Mouse (Mus musculus): ENCODE measurements around the gene Ppfia4. TPM values are rescaled to one million over a fixed set of nuclear protein-coding genes. Genes with fewer than 3 reads are reported as not detected.

Ppfia4 gene
- polyA plus RNA-seq, 2 experiments = 1.1 to 1.2 TPM

GRCm38 (mm10) chr1:134334111-134334827 lies 1.5 kb upstream of the Ppfia4 start:
- Histone ChIP-seq H3K27me3 (ENCODE audit: control insufficient read depth, insufficient read depth, low read length) (no peaks in the 10 kb centered on the region), H3K36me3 (replicated peaks; ENCODE audit: control insufficient read depth, insufficient read depth, low read depth) (no peaks in the 10 kb centered on the region), H3K4me3 (ENCODE audit: insufficient read depth in 1 of 2, low read depth in 2 of 2, low read length in 2 of 2) (no peak overlapping the region), H3K4me2 (ENCODE audit: low read depth) (no peak overlapping the region), H3K27ac (no peak overlapping the region), H3K9ac (replicated peaks) (no peak overlapping the region), H3K9me3 (ENCODE audit: control insufficient read depth, low read length) (no peaks in the 10 kb centered on the region), H3K4me1 (replicated peaks; ENCODE audit: control insufficient read depth in 2 of 2, insufficient read depth in 2 of 2, low read length in 1 of 2) (peaks cover 0 to 7% of the 10 kb centered on the region in 2 experiments; a peak in 1 of 4 replicates)
- no peak for TF ChIP-seq CTCF (IDR thresholded peaks at IDR 0.05; ENCODE audit: low read depth)
- no peak for TF ChIP-seq EP300 (IDR thresholded peaks at IDR 0.05; ENCODE audit: low read depth)
- WGBS (ENCODE audit: insufficient replicate concordance) = 38% methylated on average over 7 of the region's 7 CpGs
- DNase-seq (ENCODE audit: low read depth in 3 of 3, low spot score in 3 of 3) (no peak), ATAC-seq (ENCODE audit: insufficient read depth) (no peak)

- WGBS (ENCODE audit: insufficient replicate concordance) = 67% methylated on average over 10 of the region's 10 CpGs
- Histone ChIP-seq H3K36me3 (replicated peaks; ENCODE audit: control insufficient read depth, insufficient read depth, low read depth) (no peaks in the 10 kb centered on the region), H3K4me1 (replicated peaks; ENCODE audit: control insufficient read depth in 2 of 2, insufficient read depth in 2 of 2, low read length in 1 of 2) (peaks cover 0 to 7% of the 10 kb centered on the region in 2 experiments; a peak in 1 of 4 replicates), H3K4me2 (ENCODE audit: low read depth) (no peak overlapping the region), H3K27ac (no peak overlapping the region), H3K9ac (replicated peaks) (no peak overlapping the region), H3K27me3 (ENCODE audit: control insufficient read depth, insufficient read depth, low read length) (no peaks in the 10 kb centered on the region), H3K9me3 (ENCODE audit: control insufficient read depth, low read length) (no peaks in the 10 kb centered on the region), H3K4me3 (ENCODE audit: insufficient read depth in 1 of 2, low read depth in 2 of 2, low read length in 2 of 2) (no peak overlapping the region)
- ATAC-seq (ENCODE audit: insufficient read depth) = no peak
- no peak for DNase-seq (ENCODE audit: low read depth in 3 of 3, low spot score in 3 of 3)
- TF ChIP-seq EP300 (IDR thresholded peaks at IDR 0.05; ENCODE audit: low read depth) (no peak), CTCF (IDR thresholded peaks at IDR 0.05; ENCODE audit: low read depth) (no peak)
Observed at GRCm38 (mm10) chr1:134333371-134334110, 813 bp upstream of the Ppfia4 start.

GRCm38 (mm10) chr1:134331879-134332635 lies 671 bp downstream of the Ppfia4 start:
- DNase-seq (ENCODE audit: low read depth in 3 of 3, low spot score in 3 of 3) = peak; percentile 33 to 43 (median 37)
- Histone ChIP-seq H3K9me3 (ENCODE audit: control insufficient read depth, low read length) (no peaks in the 10 kb centered on the region), H3K4me3 (ENCODE audit: insufficient read depth in 1 of 2, low read depth in 2 of 2, low read length in 2 of 2) (no peak overlapping the region), H3K27me3 (ENCODE audit: control insufficient read depth, insufficient read depth, low read length) (no peaks in the 10 kb centered on the region), H3K36me3 (replicated peaks; ENCODE audit: control insufficient read depth, insufficient read depth, low read depth) (no peaks in the 10 kb centered on the region), H3K27ac (no peak overlapping the region), H3K4me2 (ENCODE audit: low read depth) (no peak overlapping the region), H3K9ac (replicated peaks) (no peak overlapping the region), H3K4me1 (replicated peaks; ENCODE audit: control insufficient read depth in 2 of 2, insufficient read depth in 2 of 2, low read length in 1 of 2) (peaks cover 0 to 7% of the 10 kb centered on the region in 2 experiments; a peak in 1 of 4 replicates)
- WGBS (ENCODE audit: insufficient replicate concordance) = 40% methylated on average over 20 of the region's 20 CpGs
- TF ChIP-seq EP300 (IDR thresholded peaks at IDR 0.05; ENCODE audit: low read depth) (no peak), CTCF (IDR thresholded peaks at IDR 0.05; ENCODE audit: low read depth) (peak; percentile 92)
- no peak for ATAC-seq (ENCODE audit: insufficient read depth)

GRCm38 (mm10) chr1:134326841-134327346 lies 5.8 kb downstream of the Ppfia4 start:
- Histone ChIP-seq H3K4me2 (ENCODE audit: low read depth) (no peak overlapping the region), H3K9ac (replicated peaks) (no peak overlapping the region), H3K4me3 (ENCODE audit: insufficient read depth in 1 of 2, low read depth in 2 of 2, low read length in 2 of 2) (no peak overlapping the region), H3K36me3 (replicated peaks; ENCODE audit: control insufficient read depth, insufficient read depth, low read depth) (no peaks in the 10 kb centered on the region), H3K4me1 (replicated peaks; ENCODE audit: control insufficient read depth in 2 of 2, insufficient read depth in 2 of 2, low read length in 1 of 2) (no peaks in the 10 kb centered on the region), H3K27ac (no peak overlapping the region), H3K9me3 (ENCODE audit: control insufficient read depth, low read length) (no peaks in the 10 kb centered on the region), H3K27me3 (ENCODE audit: control insufficient read depth, insufficient read depth, low read length) (no peaks in the 10 kb centered on the region)
- ATAC-seq (ENCODE audit: insufficient read depth) (no peak), DNase-seq (ENCODE audit: low read depth in 3 of 3, low spot score in 3 of 3) (no peak)
- TF ChIP-seq EP300 (IDR thresholded peaks at IDR 0.05; ENCODE audit: low read depth) (no peak), CTCF (IDR thresholded peaks at IDR 0.05; ENCODE audit: low read depth) (no peak)
- 73% methylated on average over 12 of the region's 12 CpGs for WGBS (ENCODE audit: insufficient replicate concordance)

Measured in liver, embryonic 14.5 days (tissue).